Mouse (Mus musculus): ENCODE results near the gene Vmn2r47.
"Not testable (repeated sequence)": the region's sequence is repeated elsewhere in the genome, so short reads cannot be mapped to it uniquely, and the experiment has no call there.

The Vmn2r47 gene

DNA sequence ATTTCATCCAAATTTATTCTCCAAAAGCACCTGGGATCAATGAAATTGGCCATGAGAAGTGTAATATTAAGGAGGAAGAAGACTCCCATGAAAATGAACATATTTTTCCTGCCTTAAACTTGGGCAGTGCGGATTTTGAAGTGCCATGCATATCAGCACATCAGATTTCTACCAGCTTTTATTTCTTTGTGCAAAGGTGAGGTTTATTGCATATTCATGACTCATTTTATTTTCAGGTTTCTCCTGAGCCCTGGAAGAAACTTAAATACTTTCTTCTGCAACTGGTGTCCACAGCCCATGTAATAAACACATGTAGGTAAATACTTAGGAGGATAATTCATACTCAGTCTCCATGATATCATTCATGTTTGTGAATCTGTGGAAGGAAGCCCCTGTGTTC, at the start of gene Vmn2r47:
Vmn2r47 (minus strand) TSS at position 101 of the 400 bp plus-strand sequence.
- CTCF ChIA-PET, result not testable (repeated sequence)

GRCm38 (mm10) chr7:9770471-9770870, 70.7 kb downstream of the Vmn2r47 start, which contains the start of gene Vmn2r46:
Gene Vmn2r46 (minus strand): TSS chr7:9770571.
- CTCF ChIA-PET, result not testable (repeated sequence)

All from spleen, embryonic (tissue).